Mouse (Mus musculus) hindbrain, postnatal 0 days (tissue): ENCODE results near the gene Nfib. TPM values are rescaled to one million over a fixed set of nuclear protein-coding genes. Genes with fewer than 3 reads are reported as not detected.

Experiments used
- ATAC-seq: fragments of 200-750 bp; cut with Nextera tagmentation; 2 replicates; pipeline ENCODE4 v1.8.0; 2017; ENCODE audit warnings: mild to moderate bottlenecking, moderate TSS enrichment, moderate library complexity
- DNase-seq: peaks from one replicate; pipeline ENCODE4 v3.0.0-alpha.2; 2015; ENCODE audit warnings: low spot score
- H3K27ac ChIP-seq: fragments of 300-500 bp; sonication (generic); 2 replicates; pipeline ENCODE4 v1.5.1; 2014; ENCODE audit warnings: mild to moderate bottlenecking
- H3K27me3 ChIP-seq: fragments of 300-500 bp; sonication (generic); 2 replicates; pipeline ENCODE4 v1.6.1; 2014; ENCODE audit warnings: low read length, mixed read lengths; ENCODE audit not compliant: insufficient read depth
- H3K36me3 ChIP-seq: fragments of 300-500 bp; sonication (generic); 2 replicates; pipeline ENCODE4 v1.6.1; 2014; ENCODE audit warnings: low read length, mixed read lengths; ENCODE audit not compliant: insufficient read depth
- H3K4me1 ChIP-seq: fragments of 300-500 bp; sonication (generic); 2 replicates; pipeline ENCODE4 v1.6.1; 2014; ENCODE audit warnings: antibody characterized with exemption, low read length, mixed read lengths; ENCODE audit not compliant: insufficient read depth
- H3K4me2 ChIP-seq: fragments of 300-500 bp; sonication (generic); 2 replicates; pipeline ENCODE4 v1.6.1; 2014; ENCODE audit warnings: low read depth, mild to moderate bottlenecking, low read length, moderate library complexity, mixed read lengths
- H3K4me3 ChIP-seq: fragments of 300-500 bp; sonication (generic); 2 replicates; pipeline ENCODE4 v1.5.1; 2014; ENCODE audit warnings: low read length
- H3K9ac ChIP-seq: fragments of 300-500 bp; sonication (generic); replicated peaks from 2 replicates; pipeline ENCODE4 v1.6.1; 2014; ENCODE audit warnings: mild to moderate bottlenecking, low read length, moderate library complexity, mixed read lengths
- H3K9me3 ChIP-seq: fragments of 300-500 bp; sonication (generic); 2 replicates; pipeline ENCODE4 v1.6.1; 2016; ENCODE audit warnings: low read length, mixed read lengths
- CTCF ChIP-seq: IDR thresholded peaks from 2 replicates; pipeline ENCODE4 v1.5.1; 2016; ENCODE audit warnings: antibody characterized with exemption, control low read depth, low read depth
- WGBS: fragments of 180-500 bp; shearing (Covaris S2); extraction: QIAGEN DNeasy Blood & Tissue Kit; methylation state at CpG from one replicate; pipeline ENCODE4 v1.1.7; 2014; 5-methylcytosine and 5-hydroxymethylcytosine counted together
- polyA plus RNA-seq: library from polyadenylated mRNA; unstranded; fragments of >200 nt; fragmentation: Nextera tagmentation; extraction: Ambion mirVana; gene quantifications from 2 replicates; pipeline ENCODE4 v1.2.1, GENCODE M21; 2015
- total RNA-seq: library from RNA; depleted of rRNA; stranded (reverse); fragments of >200 nt; gene quantifications from 2 replicates; pipeline ENCODE4 v1.2.3, GENCODE M21; 2014

Nfib gene
- total and polyA plus RNA-seq, 2 experiments from 2014 or later: 69.8 to 112 TPM

- Histone ChIP-seq H3K27me3 (no peaks in the 10 kb centered on the region), H3K27ac (no peak overlapping the region), H3K4me3 (no peak overlapping the region), H3K36me3 (no peaks in the 10 kb centered on the region), H3K4me2 (no peak overlapping the region), H3K4me1 (0 out of 2 replicates have a peak, but pooled peaks cover 4% of the 10 kb centered on the region), H3K9me3 (no peaks in the 10 kb centered on the region), H3K9ac (no peak overlapping the region)
- TF ChIP-seq CTCF: no peak
- DNase-seq (no peak), ATAC-seq (no peak)
- 59% methylated on average over 10 of the region's 10 CpGs for WGBS
Observed at GRCm38 (mm10) chr4:82542656-82543397, 162.7 kb downstream of the Nfib start.

- ATAC-seq: peak; percentile 79
- WGBS: 31% methylated on average over 7 of the region's 7 CpGs
Observed at GRCm38 (mm10) chr4:82541894-82542510, 163.5 kb downstream of the Nfib start.

GRCm38 (mm10) chr4:82540466-82540990, 165.0 kb downstream of the Nfib start:
- Histone ChIP-seq H3K4me3 (no peak overlapping the region), H3K4me2 (peak overlapping the region; percentile 64), H3K27ac (no peak overlapping the region; the same call in 1 of the 2 replicates), H3K4me1 (0 out of 2 replicates have a peak, but pooled peaks cover 9% of the 10 kb centered on the region), H3K9ac (no peak overlapping the region), H3K27me3 (no peaks in the 10 kb centered on the region), H3K9me3 (no peaks in the 10 kb centered on the region), H3K36me3 (no peaks in the 10 kb centered on the region)
- TF ChIP-seq CTCF: no peak
- DNase-seq: no peak
- WGBS: 50% methylated on average over 5 of the region's 5 CpGs
- no peak for ATAC-seq

More at GRCm38 (mm10) chr4:82541894-82542510, 163.5 kb downstream of the Nfib start:
- Histone ChIP-seq H3K4me1 (0 out of 2 replicates have a peak, but pooled peaks cover 4% of the 10 kb centered on the region), H3K4me2 (no peak overlapping the region), H3K27me3 (no peaks in the 10 kb centered on the region), H3K9ac (no peak overlapping the region), H3K27ac (no peak overlapping the region), H3K4me3 (no peak overlapping the region), H3K9me3 (no peaks in the 10 kb centered on the region), H3K36me3 (no peaks in the 10 kb centered on the region)
- DNase-seq: peak; percentile 96
- TF ChIP-seq CTCF: peak; percentile 82

GRCm38 (mm10) chr4:82540048-82540410, 165.5 kb downstream of the Nfib start:
- WGBS: 37% methylated on average over 2 of the region's 2 CpGs
- Histone ChIP-seq H3K9ac (no peak overlapping the region), H3K4me2 (peak overlapping the region; percentile 64), H3K27me3 (no peaks in the 10 kb centered on the region), H3K9me3 (no peaks in the 10 kb centered on the region), H3K4me1 (peaks cover 9% of the 10 kb centered on the region; the same call in 1 of the 2 replicates), H3K27ac (peak overlapping the region; percentile 84), H3K4me3 (peak overlapping the region; percentile 34; the same call in 1 of the 2 replicates), H3K36me3 (no peaks in the 10 kb centered on the region)
- no peak for TF ChIP-seq CTCF
- no peak for DNase-seq
- no peak for ATAC-seq

GRCm38 (mm10) chr4:82539406-82540047, 166.0 kb downstream of the Nfib start:
- H3K9me3 ChIP-seq: no peaks in the 10 kb centered on the region
- peak overlapping the region; percentile 84 for H3K27ac ChIP-seq
- H3K4me2 ChIP-seq: peak overlapping the region; percentile 64
- DNase-seq: peak; percentile 74
- TF ChIP-seq CTCF: no peak
- H3K36me3 ChIP-seq: no peaks in the 10 kb centered on the region
- peaks cover 9% of the 10 kb centered on the region; the same call in 1 of the 2 replicates for H3K4me1 ChIP-seq
- WGBS: 20% methylated on average over 8 of the region's 8 CpGs
- ATAC-seq: no peak
- H3K9ac ChIP-seq: peak overlapping the region; percentile 54; the same call in 1 of the 2 replicates
- no peaks in the 10 kb centered on the region for H3K27me3 ChIP-seq
- H3K4me3 ChIP-seq: peak overlapping the region; percentile 34

- WGBS: 6% methylated on average over 9 of the region's 9 CpGs
- Histone ChIP-seq H3K36me3 (no peaks in the 10 kb centered on the region), H3K4me3 (peak overlapping the region; percentile 34), H3K9me3 (no peaks in the 10 kb centered on the region), H3K4me2 (peak overlapping the region; percentile 64), H3K27me3 (no peaks in the 10 kb centered on the region), H3K9ac (peak overlapping the region; percentile 54), H3K27ac (peak overlapping the region; percentile 84), H3K4me1 (peaks cover 9% of the 10 kb centered on the region; the same call in 1 of the 2 replicates)
- no peak for ATAC-seq
- no peak for TF ChIP-seq CTCF
- DNase-seq: no peak
Observed at GRCm38 (mm10) chr4:82538815-82539214, 166.7 kb downstream of the Nfib start.
